Mouse (Mus musculus) limb, embryonic 11.5 days (tissue): ENCODE results near the gene Ficd. TPM values are rescaled to one million over a fixed set of nuclear protein-coding genes. Genes with fewer than 3 reads are reported as not detected.
"Not testable (repeated sequence)": the region's sequence is repeated elsewhere in the genome, so short reads cannot be mapped to it uniquely, and the experiment has no call there.

Experiments
- ATAC-seq: fragments of 200-750 bp; cut with Nextera tagmentation; 2 replicates; pipeline ENCODE4 v1.8.0; 2017; ENCODE audit warnings: low read depth; ENCODE audit not compliant: insufficient number of reproducible peaks, low FRiP score, low TSS enrichment
- DNase-seq: peaks from one replicate; pipeline ENCODE4 v3.0.0-alpha.2; 2015; ENCODE audit warnings: low spot score
- H3K27ac ChIP-seq: fragments of 300-500 bp; sonication (generic); replicated peaks from 2 replicates; pipeline ENCODE4 v1.5.1; 2014; ENCODE audit warnings: low read depth, mild to moderate bottlenecking, low read length
- H3K27me3 ChIP-seq: fragments of 300-500 bp; sonication (generic); 2 replicates; pipeline ENCODE4 v1.6.1; 2014; ENCODE audit warnings: mild to moderate bottlenecking, low read length, mixed read lengths; ENCODE audit not compliant: control insufficient read depth, insufficient read depth
- H3K36me3 ChIP-seq: fragments of 300-500 bp; sonication (generic); 2 replicates; pipeline ENCODE4 v1.6.1; 2014; ENCODE audit warnings: mild to moderate bottlenecking, low read length, moderate library complexity, mixed read lengths; ENCODE audit not compliant: control insufficient read depth, insufficient read depth
- H3K4me1 ChIP-seq: fragments of 300-500 bp; sonication (generic); 2 replicates; pipeline ENCODE4 v1.6.1; 2014; ENCODE audit warnings: low read length, mixed read lengths; ENCODE audit not compliant: control insufficient read depth, insufficient read depth
- H3K4me2 ChIP-seq: fragments of 300-500 bp; sonication (generic); 2 replicates; pipeline ENCODE4 v1.6.1; 2014; ENCODE audit warnings: low read depth, mild to moderate bottlenecking, moderate library complexity; ENCODE audit not compliant: severe bottlenecking
- H3K4me3 ChIP-seq: fragments of 300-500 bp; sonication (generic); 2 replicates; pipeline ENCODE4 v1.5.1; 2014; ENCODE audit warnings: low read depth, low read length
- H3K9ac ChIP-seq: fragments of 300-500 bp; sonication (generic); 2 replicates; pipeline ENCODE4 v1.6.1; 2014; ENCODE audit warnings: mild to moderate bottlenecking, low read length
- H3K9me3 ChIP-seq: fragments of 300-500 bp; sonication (generic); 2 replicates; pipeline ENCODE4 v1.6.1; 2016; ENCODE audit warnings: low read length; ENCODE audit not compliant: control insufficient read depth
- WGBS: fragments of 180-500 bp; shearing (Covaris S2); extraction: QIAGEN DNeasy Blood & Tissue Kit; methylation state at CpG from one replicate; pipeline ENCODE4 v1.1.7; 2014; 5-methylcytosine and 5-hydroxymethylcytosine counted together
- polyA plus RNA-seq: library from polyadenylated mRNA; unstranded; fragments of >200 nt; fragmentation: Nextera tagmentation; extraction: Ambion mirVana; gene quantifications from 2 replicates; pipeline ENCODE4 v1.2.1, GENCODE M21; 2014

Gene Ficd
- polyA plus RNA-seq, 1 experiment from 2014 or later = 3.7 TPM

GRCm38 (mm10) chr5:113781254-113781653, 45.7 kb downstream of the Ficd start:
- 64% methylated on average over 7 of the region's 7 CpGs for WGBS
- peak overlapping the region; percentile 42; the same call in 1 of the 2 replicates for H3K27ac ChIP-seq
- H3K36me3 ChIP-seq = no peaks in the 10 kb centered on the region; the same call in 1 of the 2 replicates
- ATAC-seq (no peak), DNase-seq (no peak)
- no peak overlapping the region for H3K4me2 ChIP-seq
- H3K9ac ChIP-seq = no peak overlapping the region
- H3K27me3 ChIP-seq = no peaks in the 10 kb centered on the region
- no peak overlapping the region for H3K4me3 ChIP-seq
- no peaks in the 10 kb centered on the region for H3K9me3 ChIP-seq
- H3K4me1 ChIP-seq = peaks cover 23% of the 10 kb centered on the region

- Histone ChIP-seq H3K4me3 (no peak overlapping the region), H3K9me3 (no peaks in the 10 kb centered on the region), H3K36me3 (no peaks in the 10 kb centered on the region; the same call in 1 of the 2 replicates), H3K9ac (no peak overlapping the region), H3K27ac (no peak overlapping the region), H3K4me2 (no peak overlapping the region), H3K27me3 (no peaks in the 10 kb centered on the region), H3K4me1 (peaks cover 23% of the 10 kb centered on the region)
- ATAC-seq = no peak
- DNase-seq = no peak
- 82% methylated on average over 7 of the region's 7 CpGs for WGBS
Observed at GRCm38 (mm10) chr5:113781875-113782274, 46.3 kb downstream of the Ficd start.

GRCm38 (mm10) chr5:113782624-113783023, 47.0 kb downstream of the Ficd start:
- ATAC-seq = no peak
- H3K4me1 ChIP-seq = peaks cover 26% of the 10 kb centered on the region
- H3K27ac ChIP-seq = no peak overlapping the region; the same call in 1 of the 2 replicates
- DNase-seq = no peak
- H3K4me3 ChIP-seq = no peak overlapping the region
- H3K27me3 ChIP-seq = no peaks in the 10 kb centered on the region
- no peaks in the 10 kb centered on the region for H3K9me3 ChIP-seq
- WGBS = 87% methylated on average over 7 of the region's 7 CpGs
- H3K9ac ChIP-seq = no peak overlapping the region
- H3K36me3 ChIP-seq = no peaks in the 10 kb centered on the region; the same call in 1 of the 2 replicates
- no peak overlapping the region for H3K4me2 ChIP-seq

- Histone ChIP-seq H3K9ac (peak overlapping the region; percentile 12; the same call in 1 of the 2 replicates), H3K27me3 (no peaks in the 10 kb centered on the region), H3K9me3 (no peaks in the 10 kb centered on the region), H3K4me2 (peak overlapping the region; percentile 36), H3K4me1 (peaks cover 35% of the 10 kb centered on the region), H3K27ac (peak overlapping the region; percentile 68), H3K36me3 (no peaks in the 10 kb centered on the region; the same call in 1 of the 2 replicates), H3K4me3 (no peak overlapping the region)
- WGBS = 8% methylated on average over 12 of the region's 12 CpGs
- DNase-seq = peak; percentile 46
- no peak for ATAC-seq
Observed at GRCm38 (mm10) chr5:113783581-113784001, 48.0 kb downstream of the Ficd start.

- ATAC-seq, H3K9ac ChIP-seq, H3K27me3 ChIP-seq, DNase-seq, H3K4me3 ChIP-seq, H3K36me3 ChIP-seq, H3K9me3 ChIP-seq: not testable (repeated sequence)
- H3K4me1 ChIP-seq = peaks cover 40% of the 10 kb centered on the region
- peak overlapping the region; percentile 68 for H3K27ac ChIP-seq
- H3K4me2 ChIP-seq = peak overlapping the region; percentile 36; the same call in 1 of the 2 replicates
- 26% methylated on average over 3 of the region's 3 CpGs for WGBS
Observed at GRCm38 (mm10) chr5:113784104-113784503, 48.5 kb downstream of the Ficd start.

- H3K9me3 ChIP-seq = no peaks in the 10 kb centered on the region
- DNase-seq (no peak), ATAC-seq (no peak)
- H3K4me3 ChIP-seq = no peak overlapping the region
- no peaks in the 10 kb centered on the region for H3K27me3 ChIP-seq
- H3K9ac ChIP-seq = no peak overlapping the region; the same call in 1 of the 2 replicates
- H3K4me2 ChIP-seq = no peak overlapping the region
- H3K4me1 ChIP-seq = peaks cover 48% of the 10 kb centered on the region
- no peak overlapping the region for H3K27ac ChIP-seq
- no peaks in the 10 kb centered on the region for H3K36me3 ChIP-seq
- WGBS = 80% methylated on average over 5 of the region's 5 CpGs
Observed at GRCm38 (mm10) chr5:113786985-113787384, 51.4 kb downstream of the Ficd start.

GRCm38 (mm10) chr5:113788645-113789044, 53.0 kb downstream of the Ficd start:
- peak; percentile 33; the same call in 1 of the 2 replicates for ATAC-seq
- Histone ChIP-seq H3K4me3 (no peak overlapping the region), H3K9ac (no peak overlapping the region), H3K36me3 (peaks cover 3% of the 10 kb centered on the region; the same call in 1 of the 2 replicates), H3K4me2 (no peak overlapping the region; the same call in 1 of the 2 replicates), H3K27me3 (no peaks in the 10 kb centered on the region), H3K4me1 (peaks cover 50% of the 10 kb centered on the region), H3K27ac (peak overlapping the region; percentile 88), H3K9me3 (no peaks in the 10 kb centered on the region)
- WGBS = 17% methylated on average over 6 of the region's 6 CpGs
- no peak for DNase-seq

GRCm38 (mm10) chr5:113789075-113789788, 53.6 kb downstream of the Ficd start:
- H3K4me2 ChIP-seq = peak overlapping the region; percentile 20; the same call in 1 of the 2 replicates
- 8% methylated on average over 7 of the region's 7 CpGs for WGBS

More at GRCm38 (mm10) chr5:113789075-113789788, 53.6 kb downstream of the Ficd start:
- Histone ChIP-seq H3K4me3 (no peak overlapping the region), H3K36me3 (peaks cover 5% of the 10 kb centered on the region), H3K9me3 (no peaks in the 10 kb centered on the region), H3K4me1 (peaks cover 49% of the 10 kb centered on the region), H3K9ac (no peak overlapping the region), H3K27me3 (no peaks in the 10 kb centered on the region), H3K27ac (peak overlapping the region; percentile 88)
- ATAC-seq (peak; percentile 82), DNase-seq (peak; percentile 82)
